Mouse (Mus musculus) erythroblast, embryonic 14.5 days (primary cell): ENCODE measurements around the gene Col25a1.

ENCODE experiments used
- GATA1 ChIP-seq: IDR thresholded peaks from 2 replicates; pipeline ENCODE4 v1.6.1; 2012; ENCODE audit warnings: low read length, inconsistent platforms, mixed read lengths
- TAL1 ChIP-seq: IDR thresholded peaks from 3 replicates; pipeline ENCODE4 v1.6.1; 2012; ENCODE audit warnings: low read length, inconsistent platforms, mixed read lengths

- TF ChIP-seq GATA1: no peak
- TF ChIP-seq TAL1: no peak
Measured at GRCm38 (mm10) chr3:130565586-130565985, 434.3 kb downstream of the Col25a1 start.
